Mouse (Mus musculus): ENCODE data around the gene Fahd1. TPM values are rescaled to one million over a fixed set of nuclear protein-coding genes. Genes with fewer than 3 reads are reported as not detected.
A peak's percentile ranks its signal among the peaks of the same experiment; 100 is the strongest.

Gene Fahd1
- total and polyA plus RNA-seq, 3 experiments: 5.2 to 8.0 (median 6.3) TPM

- dilution Hi-C loops (cut with MboI; ENCODE audit: extremely low pct_ligation_motif_present, extremely low pct_unique_long_range_greater_than_20kb, low sequenced_read_pairs): no loop called here
- no peak for TF ChIP-seq HCFC1 (IDR thresholded peaks at IDR 0.05; ENCODE audit: low read depth, low read length)
- no peak for TF ChIP-seq MEF2A (IDR thresholded peaks at IDR 0.05; ENCODE audit: borderline replicate concordance, low read depth, low read length)
- no peak for TF ChIP-seq TBP (conservative IDR thresholded peaks at IDR 0.05; ENCODE audit: low read depth, low read length)
- no peak for TF ChIP-seq ELF1 (IDR thresholded peaks at IDR 0.05; ENCODE audit: low read depth, low read length)
- TF ChIP-seq MAX (IDR thresholded peaks at IDR 0.05; ENCODE audit: low read length): no peak
- no peak for TF ChIP-seq ZC3H11A (IDR thresholded peaks at IDR 0.05; ENCODE audit: low read depth, low read length)
- TF ChIP-seq SIN3A (IDR thresholded peaks at IDR 0.05; ENCODE audit: low read length): no peak
- TF ChIP-seq USF1 (IDR thresholded peaks at IDR 0.05; ENCODE audit: low read depth, low read length): no peak
- TF ChIP-seq RCOR1 (conservative IDR thresholded peaks at IDR 0.05; ENCODE audit: low read depth, low read length): no peak
- no peak for TF ChIP-seq CHD2 (IDR thresholded peaks at IDR 0.05; ENCODE audit: low read length)
- TF ChIP-seq CHD1 (IDR thresholded peaks at IDR 0.05; ENCODE audit: low read depth, low read length): no peak
- no peak for TF ChIP-seq UBTF (IDR thresholded peaks at IDR 0.05; ENCODE audit: low read depth, low read length)
- no peak for TF ChIP-seq MXI1 (IDR thresholded peaks at IDR 0.05; ENCODE audit: low read depth, low read length)
- no peak for TF ChIP-seq JUN (IDR thresholded peaks at IDR 0.05; ENCODE audit: insufficient read depth, low read depth, low read length)
- no peak for TF ChIP-seq MYC (IDR thresholded peaks at IDR 0.05; ENCODE audit: low read depth, low read length)
- TF ChIP-seq IRF4 (IDR thresholded peaks at IDR 0.05; ENCODE audit: low read depth, low read length): no peak
- no peak for TF ChIP-seq RAD21 (IDR thresholded peaks at IDR 0.05; ENCODE audit: low read depth, low read length)
- TF ChIP-seq MAFK (IDR thresholded peaks at IDR 0.05; ENCODE audit: insufficient replicate concordance, low read length): no peak
These were observed 39.0 kb downstream of the Fahd1 start for GRCm38 (mm10) chr17:24811211-24811610.

GRCm38 (mm10) chr17:24803952-24804951 is 45.9 kb downstream of the Fahd1 start, which contains the start of gene Meiob:
TSS of gene Meiob (plus strand) at chr17:24804289.
- Histone ChIP-seq H3K27me3 (replicated peaks) (peaks cover 49% of the 10 kb centered on the region), H3K79me2 (replicated peaks; ENCODE audit: control insufficient read depth, extremely low read depth, insufficient read depth, poor library complexity, severe bottlenecking) (no peaks in the 10 kb centered on the region), H3K9ac (ENCODE audit: insufficient read depth, low read depth) (0 out of 2 replicates have a peak within 1 kb of the TSS, but pooled peaks have one; percentile 8), H3K4me1 (ENCODE audit: control insufficient read depth in 1 of 2, insufficient read depth in 2 of 2) (peaks cover 0 to 6% of the 10 kb centered on the region in 2 experiments; a peak in 3 of 4 replicates), H3K9me3 (replicated peaks; ENCODE audit: low read length) (no peaks in the 10 kb centered on the region), H3K36me3 (replicated peaks in 1 of 2; ENCODE audit: control insufficient read depth in 1 of 2, insufficient read depth in 1 of 2, low read length in 1 of 2) (no peaks in the 10 kb centered on the region), H3K4me3 (replicated peaks in 1 of 3; ENCODE audit: low read depth in 2 of 3, low read length in 2 of 3, poor library complexity in 1 of 3) (peak within 1 kb of the TSS; percentile 60 to 74 (median 64)), H3K4me2 (ENCODE audit: insufficient read depth, low read depth, poor library complexity, severe bottlenecking) (peak within 1 kb of the TSS; percentile 44; the same call in 1 of the 2 replicates), H3K27ac (ENCODE audit: insufficient read depth, low read depth) (no peak within 1 kb of the TSS)
- peak; percentile 67 for DNase-seq (ENCODE audit: extremely low read depth)
- in situ Hi-C loops (cut with MboI; ENCODE audit: low pct_ligation_motif_present, low pct_unique_long_range_greater_than_20kb, low sequenced_read_pairs): no loop called here
- dilution Hi-C loops (cut with MboI; ENCODE audit: extremely low pct_ligation_motif_present, extremely low pct_unique_long_range_greater_than_20kb, low sequenced_read_pairs): no loop called here
- TF ChIP-seq PAX5 (IDR thresholded peaks at IDR 0.05; ENCODE audit: low read length): no peak
- no peak for TF ChIP-seq USF2 (conservative IDR thresholded peaks at IDR 0.05; ENCODE audit: low read depth, low read length)
- TF ChIP-seq CTCF (conservative IDR thresholded peaks at IDR 0.05 in 1 of 2, IDR thresholded peaks at IDR 0.05 in 1 of 2; ENCODE audit: low read depth in 2 of 2, low read length in 2 of 2): no peak
- peak; percentile 76 for TF ChIP-seq SIN3A (IDR thresholded peaks at IDR 0.05; ENCODE audit: low read length)
- no peak for TF ChIP-seq MAFK (IDR thresholded peaks at IDR 0.05; ENCODE audit: insufficient replicate concordance, low read length)
- no peak for TF ChIP-seq RCOR1 (conservative IDR thresholded peaks at IDR 0.05; ENCODE audit: low read depth, low read length)
- no peak for TF ChIP-seq ZNF384 (IDR thresholded peaks at IDR 0.05; ENCODE audit: low read depth, low read length)
- TF ChIP-seq HCFC1 (IDR thresholded peaks at IDR 0.05; ENCODE audit: low read depth, low read length): 0 out of 2 replicates have a peak, but pooled peaks have one; percentile 10
- no peak for TF ChIP-seq KAT2A (IDR thresholded peaks at IDR 0.05; ENCODE audit: insufficient replicate concordance, low read length)
- TF ChIP-seq NRF1 (IDR thresholded peaks at IDR 0.05; ENCODE audit: low read depth, low read length): no peak
- peak; percentile 88 for TF ChIP-seq POLR2A (IDR thresholded peaks at IDR 0.05; ENCODE audit: low read depth, low read length)
- TF ChIP-seq NELFE (IDR thresholded peaks at IDR 0.05; ENCODE audit: low read depth, low read length): peak; percentile 83
- no peak for TF ChIP-seq EP300 (IDR thresholded peaks at IDR 0.05; ENCODE audit: low read length)
- TF ChIP-seq TCF12 (IDR thresholded peaks at IDR 0.05; ENCODE audit: low read depth, low read length): peak; percentile 53
- TF ChIP-seq IRF4 (IDR thresholded peaks at IDR 0.05; ENCODE audit: low read depth, low read length): 0 out of 2 replicates have a peak, but pooled peaks have one; percentile 18
- no peak for TF ChIP-seq MEF2A (IDR thresholded peaks at IDR 0.05; ENCODE audit: borderline replicate concordance, low read depth, low read length)
- no peak for TF ChIP-seq JUN (IDR thresholded peaks at IDR 0.05; ENCODE audit: insufficient read depth, low read depth, low read length)
- TF ChIP-seq RAD21 (IDR thresholded peaks at IDR 0.05; ENCODE audit: low read depth, low read length): no peak
- no peak for TF ChIP-seq ZC3H11A (IDR thresholded peaks at IDR 0.05; ENCODE audit: low read depth, low read length)
- TF ChIP-seq ELF1 (IDR thresholded peaks at IDR 0.05; ENCODE audit: low read depth, low read length): no peak
- TF ChIP-seq POLR2AphosphoS2 (IDR thresholded peaks at IDR 0.05; ENCODE audit: low read depth, low read length): peak; percentile 68; the same call in 1 of the 2 replicates

More at GRCm38 (mm10) chr17:24811211-24811610, 39.0 kb downstream of the Fahd1 start:
- in situ Hi-C loops (cut with MboI; ENCODE audit: low pct_ligation_motif_present, low pct_unique_long_range_greater_than_20kb, low sequenced_read_pairs): no loop called here
- H3K4me3 ChIP-seq (replicated peaks in 1 of 3; ENCODE audit: low read depth in 2 of 3, low read length in 2 of 3, poor library complexity in 1 of 3): no peak overlapping the region
- no peak overlapping the region for H3K9ac ChIP-seq (ENCODE audit: insufficient read depth, low read depth)
- peaks cover 59% of the 10 kb centered on the region for H3K27me3 ChIP-seq (replicated peaks)
- H3K36me3 ChIP-seq (replicated peaks in 1 of 2; ENCODE audit: control insufficient read depth in 1 of 2, insufficient read depth in 1 of 2, low read length in 1 of 2): no peaks in the 10 kb centered on the region
- no peak overlapping the region for H3K4me2 ChIP-seq (ENCODE audit: insufficient read depth, low read depth, poor library complexity, severe bottlenecking)
- H3K27ac ChIP-seq (ENCODE audit: insufficient read depth, low read depth): no peak overlapping the region
- no peaks in the 10 kb centered on the region for H3K4me1 ChIP-seq (ENCODE audit: control insufficient read depth in 1 of 2, insufficient read depth in 2 of 2)
- DNase-seq (ENCODE audit: extremely low read depth): no peak
- no peaks in the 10 kb centered on the region for H3K9me3 ChIP-seq (replicated peaks; ENCODE audit: low read length)
- H3K79me2 ChIP-seq (replicated peaks; ENCODE audit: control insufficient read depth, extremely low read depth, insufficient read depth, poor library complexity, severe bottlenecking): no peaks in the 10 kb centered on the region

Data from CH12.LX (cell line).